Mouse (Mus musculus) G1E (cell line): ENCODE data around the gene Slc35f1.

Experiments
- CTCF ChIP-seq: IDR thresholded peaks from 2 replicates; pipeline ENCODE4 v1.5.1; 2012; ENCODE audit warnings: low read depth, low read length, inconsistent platforms, mixed read lengths
- GATA1 ChIP-seq: IDR thresholded peaks from 2 replicates; pipeline ENCODE4 v1.6.1; 2012; ENCODE audit warnings: borderline replicate concordance, low read length, inconsistent platforms, mixed read lengths
- TAL1 ChIP-seq: conservative IDR thresholded peaks from 2 replicates; pipeline ENCODE4 v1.6.1; 2012; ENCODE audit warnings: low read depth, low read length, inconsistent platforms, mixed read lengths

- TF ChIP-seq CTCF (no peak), GATA1 (no peak), TAL1 (no peak)
Measured at GRCm38 (mm10) chr10:53124365-53124764, 434.0 kb downstream of the Slc35f1 start.
